34 mouse cellular contexts compared by ENCODE assay signal in genomic region chr7:120188946-120189345, GRCm38 (mm10). TPM values are rescaled to one million over a fixed set of nuclear protein-coding genes. Genes with fewer than 3 reads are reported as not detected.
A peak's percentile ranks its signal among the peaks of the same experiment; 100 is the strongest.
DNase-seq lines count a peak whose midpoint lies in the region; ATAC-seq and TF ChIP-seq lines count a peak whose summit lies in the region.
"Had no signal": no experiment of that assay in that cellular context is flagged by ENCODE, and none has a peak within 500 bp of the region (broad histone marks: within the 10 kb centered on the region; RNA-seq: fewer than 3 reads in every experiment).

No protein-coding gene starts in this region.

- no peak overlapping the region for H3K4me3 ChIP-seq in kidney, adult 2 months (ENCODE audit: insufficient read depth, low read depth, low read length)
- H3K4me3 ChIP-seq in kidney, embryonic 14.5 days (ENCODE audit: low read length) = no peak overlapping the region
- no peak overlapping the region for H3K4me3 ChIP-seq in liver, adult 2 months (ENCODE audit: insufficient read depth, low read depth, low read length)
- no peak overlapping the region for H3K4me3 ChIP-seq in liver, embryonic 11.5 days (ENCODE audit: low read depth, low read length)
- H3K4me3 ChIP-seq in forebrain, embryonic 11.5 days (ENCODE audit: low read depth, low read length) = no peak overlapping the region
- H3K4me3 ChIP-seq: erythroblast, embryonic 14.5 days; forebrain, embryonic 12.5 days; hindbrain, embryonic 13.5 days; liver, embryonic 13.5 days; lung, embryonic 15.5 days; midbrain, embryonic 10.5 days; midbrain, embryonic 15.5 days had no signal

- no peaks in the 10 kb centered on the region for H3K79me2 ChIP-seq in liver, adult 2 months (ENCODE audit: control insufficient read depth, insufficient read depth, low read length)

- H3K4me2 ChIP-seq in kidney, embryonic 14.5 days (replicated peaks; ENCODE audit: low read depth, low read length) = no peak overlapping the region
- H3K4me2 ChIP-seq in liver, embryonic 11.5 days = no peak overlapping the region
- no peak overlapping the region for H3K4me2 ChIP-seq in forebrain, embryonic 11.5 days (ENCODE audit: low read depth, low read length, severe bottlenecking)
- H3K4me2 ChIP-seq: forebrain, embryonic 12.5 days; heart, embryonic 11.5 days; hindbrain, embryonic 13.5 days; liver, embryonic 13.5 days; lung, embryonic 15.5 days; midbrain, embryonic 15.5 days had no signal

- no peaks in the 10 kb centered on the region for H3K27me3 ChIP-seq in kidney, adult 2 months (replicated peaks; ENCODE audit: control insufficient read depth, insufficient read depth, low read length)
- no peaks in the 10 kb centered on the region for H3K27me3 ChIP-seq in kidney, embryonic 14.5 days (ENCODE audit: control insufficient read depth, insufficient read depth, low read length)
- H3K27me3 ChIP-seq in liver, adult 2 months (ENCODE audit: control insufficient read depth, insufficient read depth, low read length) = no peaks in the 10 kb centered on the region
- no peaks in the 10 kb centered on the region for H3K27me3 ChIP-seq in liver, embryonic 11.5 days (replicated peaks; ENCODE audit: control insufficient read depth, insufficient read depth, low read length)
- no peaks in the 10 kb centered on the region for H3K27me3 ChIP-seq in forebrain, embryonic 11.5 days (ENCODE audit: control insufficient read depth, insufficient read depth, low read length)
- H3K27me3 ChIP-seq: forebrain, embryonic 12.5 days; hindbrain, embryonic 13.5 days; liver, embryonic 13.5 days; lung, embryonic 15.5 days; midbrain, embryonic 15.5 days had no signal

- peaks cover 13% of the 10 kb centered on the region for H3K4me1 ChIP-seq in kidney, adult 2 months (ENCODE audit: control insufficient read depth, insufficient read depth, low read length)
- H3K4me1 ChIP-seq in kidney, embryonic 14.5 days (ENCODE audit: control insufficient read depth, insufficient read depth, low read length) = no peaks in the 10 kb centered on the region
- H3K4me1 ChIP-seq in liver, adult 2 months (ENCODE audit: control insufficient read depth, insufficient read depth, low read length) = peaks cover 26% of the 10 kb centered on the region
- no peaks in the 10 kb centered on the region for H3K4me1 ChIP-seq in liver, embryonic 11.5 days (replicated peaks; ENCODE audit: control insufficient read depth, insufficient read depth, low read length)
- H3K4me1 ChIP-seq in forebrain, embryonic 11.5 days (replicated peaks; ENCODE audit: control insufficient read depth, insufficient read depth, low read length) = no peaks in the 10 kb centered on the region
- H3K4me1 ChIP-seq: forebrain, embryonic 12.5 days; lung, embryonic 15.5 days; midbrain, embryonic 10.5 days; midbrain, embryonic 15.5 days had no signal

- WGBS in kidney, adult 2 months = 62% methylated on average over 5 of the region's 5 CpGs
- 89% methylated on average over 5 of the region's 5 CpGs for WGBS in kidney, embryonic 14.5 days
- WGBS in liver, adult 2 months = 51% methylated on average over 5 of the region's 5 CpGs
- 83% methylated on average over 5 of the region's 5 CpGs for WGBS in liver, embryonic 11.5 days
- WGBS in forebrain, embryonic 11.5 days = 89% methylated on average over 5 of the region's 5 CpGs

- peak; percentile 56 for DNase-seq in kidney, adult 2 months
- no peak for DNase-seq in liver, adult 2 months (ENCODE audit: extremely low read depth, low read depth, low spot score)
- DNase-seq in liver, embryonic 11.5 days (ENCODE audit: low spot score) = no peak
- DNase-seq in kidney, postnatal 36 days = peak; percentile 31 to 47
- DNase-seq in forebrain, embryonic 11.5 days (ENCODE audit: low spot score) = no peak
- DNase-seq: adrenal gland, postnatal 14 days; cerebellum, adult 11-12 months; cerebellum, adult 9-11 months; embryo, embryonic 11 days; gastrocnemius, postnatal 14 days; heart, adult 18-20 months; heart, postnatal 4 days; liver, embryonic 13.5 days; right cerebral cortex, postnatal 25 days; spleen, adult 18-20 months; thymus, postnatal 14 days had no signal

- no peak for TF ChIP-seq CTCF in kidney, adult 2 months (conservative IDR thresholded peaks at IDR 0.05; ENCODE audit: insufficient read depth, insufficient read length, low read depth, low read length)
- TF ChIP-seq CTCF in liver, adult 2 months (IDR thresholded peaks at IDR 0.05; ENCODE audit: low read depth, low read length) = no peak

- ATAC-seq in kidney, embryonic 14.5 days (ENCODE audit: low FRiP score, low TSS enrichment) = no peak
- ATAC-seq in liver, embryonic 11.5 days (replicated peaks; ENCODE audit: low FRiP score) = no peak
- no peak for ATAC-seq in forebrain, embryonic 11.5 days (replicated peaks; ENCODE audit: low FRiP score)
- no peak for ATAC-seq in granulocyte monocyte progenitor cell, adult 5-6 weeks (replicated peaks; ENCODE audit: poor library complexity, severe bottlenecking)
- ATAC-seq: CD4-positive, CD25-positive, alpha-beta regulatory T cell, adult 4 months; midbrain, embryonic 15.5 days had no signal

- no peak for TF ChIP-seq POLR2A in kidney, adult 2 months (IDR thresholded peaks at IDR 0.05; ENCODE audit: low read depth, low read length)
- no peak for TF ChIP-seq POLR2A in liver, adult 2 months (IDR thresholded peaks at IDR 0.05; ENCODE audit: extremely low read depth, insufficient read depth, low read length)

- H3K9ac ChIP-seq in kidney, embryonic 14.5 days (ENCODE audit: low read depth, low read length) = no peak overlapping the region
- no peak overlapping the region; the same call in 1 of the 2 replicates for H3K9ac ChIP-seq in liver, adult 2 months (ENCODE audit: low read depth, low read length)
- H3K9ac ChIP-seq in liver, embryonic 11.5 days (ENCODE audit: low read depth, low read length) = no peak overlapping the region
- no peak overlapping the region for H3K9ac ChIP-seq in forebrain, embryonic 11.5 days (ENCODE audit: low read length)
- H3K9ac ChIP-seq: forebrain, embryonic 12.5 days; hindbrain, embryonic 13.5 days; liver, embryonic 13.5 days; lung, embryonic 15.5 days; midbrain, embryonic 15.5 days had no signal

- no peaks in the 10 kb centered on the region for H3K36me3 ChIP-seq in kidney, adult 2 months (ENCODE audit: control insufficient read depth, insufficient read depth, low read length)
- no peaks in the 10 kb centered on the region for H3K36me3 ChIP-seq in kidney, embryonic 14.5 days (ENCODE audit: control insufficient read depth, insufficient read depth, low read length)
- peaks cover 5% of the 10 kb centered on the region; the same call in 1 of the 2 replicates for H3K36me3 ChIP-seq in liver, adult 2 months (ENCODE audit: control insufficient read depth, insufficient read depth, low read length)
- no peaks in the 10 kb centered on the region for H3K36me3 ChIP-seq in liver, embryonic 11.5 days (ENCODE audit: control insufficient read depth, insufficient read depth, low read length)
- no peaks in the 10 kb centered on the region for H3K36me3 ChIP-seq in forebrain, embryonic 11.5 days (ENCODE audit: control insufficient read depth, insufficient read depth, low read length)
- H3K36me3 ChIP-seq: forebrain, embryonic 12.5 days; hindbrain, embryonic 13.5 days; liver, embryonic 13.5 days; lung, embryonic 15.5 days; midbrain, embryonic 10.5 days; midbrain, embryonic 15.5 days had no signal

- no peaks in the 10 kb centered on the region for H3K9me3 ChIP-seq in kidney, embryonic 14.5 days (ENCODE audit: control insufficient read depth, low read length)
- no peaks in the 10 kb centered on the region for H3K9me3 ChIP-seq in liver, embryonic 11.5 days (ENCODE audit: control insufficient read depth, low read length)
- H3K9me3 ChIP-seq in forebrain, embryonic 11.5 days (ENCODE audit: control insufficient read depth, low read length) = no peaks in the 10 kb centered on the region
- H3K9me3 ChIP-seq: forebrain, embryonic 12.5 days; hindbrain, embryonic 13.5 days; liver, embryonic 13.5 days; lung, embryonic 15.5 days; midbrain, embryonic 10.5 days; midbrain, embryonic 15.5 days had no signal

- H3K27ac ChIP-seq in kidney, adult 2 months (ENCODE audit: insufficient read depth, low read depth, low read length) = peak overlapping the region; percentile 93
- H3K27ac ChIP-seq in kidney, embryonic 14.5 days (ENCODE audit: low read depth, low read length) = no peak overlapping the region
- H3K27ac ChIP-seq in liver, adult 2 months (replicated peaks; ENCODE audit: insufficient read depth, low read depth, low read length) = peak overlapping the region; percentile 83
- no peak overlapping the region for H3K27ac ChIP-seq in liver, embryonic 11.5 days (ENCODE audit: low read depth, low read length)
- no peak overlapping the region for H3K27ac ChIP-seq in forebrain, embryonic 11.5 days (ENCODE audit: low read depth, low read length)
- H3K27ac ChIP-seq: forebrain, embryonic 12.5 days; hindbrain, embryonic 13.5 days; liver, embryonic 13.5 days; lung, embryonic 15.5 days; midbrain, embryonic 10.5 days; midbrain, embryonic 15.5 days had no signal

RNA-seq across cellular contexts. Expression of gene Crym, which starts 13.0 kb away (rescaled TPM):
- polyA plus RNA-seq in kidney, adult 2 months (2012; rRNA removed) = 30.2 and 30.9 TPM in 2 replicates
- polyA plus RNA-seq in kidney, embryonic 14.5 days (2014; fragmentation: Nextera tagmentation; extraction: Ambion mirVana) = 88.9 and 94.2 TPM in 2 replicates
- 1.0 and 1.4 TPM in 2 replicates for total RNA-seq in liver, adult 2 months (2014; rRNA removed)
- 1.0 and 2.0 TPM in 2 replicates for polyA plus RNA-seq in liver, adult 2 months (2012; rRNA removed)
- 1.7 and 2.6 TPM in 2 replicates for polyA plus RNA-seq in liver, embryonic 11.5 days (2014; fragmentation: Nextera tagmentation; extraction: Ambion mirVana)
- polyA plus RNA-seq in forebrain, embryonic 11.5 days (2014; fragmentation: Nextera tagmentation; extraction: Ambion mirVana) = 33.2 and 38.8 TPM in 2 replicates
- total RNA-seq in granulocyte monocyte progenitor cell, adult 5-6 weeks (2014; fragmentation: Nextera tagmentation) = not detected in 2 replicates
- not detected in 2 replicates for total RNA-seq in granulocyte monocyte progenitor cell, adult 5-6 weeks (2017)
- total RNA-seq: megakaryocyte progenitor cell, adult 5-6 weeks; neutrophil, adult 5-6 weeks had no signal
- polyA plus RNA-seq: CD4-positive, CD25-positive, alpha-beta regulatory T cell, adult 4 months; erythroblast, embryonic 14.5 days had no signal

RNA-seq across cellular contexts. Expression of gene Abca14, which starts 14.8 kb away (rescaled TPM):
- polyA plus RNA-seq in kidney, adult 2 months (2012; rRNA removed) = 0.03 and 0.06 TPM in 2 replicates
- not detected in 2 replicates for polyA plus RNA-seq in kidney, embryonic 14.5 days (2014; fragmentation: Nextera tagmentation; extraction: Ambion mirVana)
- total RNA-seq in liver, adult 2 months (2014; rRNA removed) = 0.18 and 0.20 TPM in 2 replicates
- polyA plus RNA-seq in liver, adult 2 months (2012; rRNA removed) = 0.05 TPM in 1 of 2 replicates, not detected in the other
- polyA plus RNA-seq in liver, embryonic 11.5 days (2014; fragmentation: Nextera tagmentation; extraction: Ambion mirVana) = 0.03 TPM in 1 of 2 replicates, not detected in the other
- not detected in 2 replicates for polyA plus RNA-seq in forebrain, embryonic 11.5 days (2014; fragmentation: Nextera tagmentation; extraction: Ambion mirVana)
- total RNA-seq in granulocyte monocyte progenitor cell, adult 5-6 weeks (2014; fragmentation: Nextera tagmentation) = not detected in 2 replicates
- total RNA-seq in granulocyte monocyte progenitor cell, adult 5-6 weeks (2017) = not detected in 2 replicates
- total RNA-seq: adrenal gland, postnatal 14 days; gastrocnemius, postnatal 14 days; heart, adult 18-20 months; megakaryocyte progenitor cell, adult 5-6 weeks; neutrophil, adult 5-6 weeks had no signal
- polyA plus RNA-seq: CD4-positive, CD25-positive, alpha-beta regulatory T cell, adult 4 months; embryonic facial prominence, embryonic 14.5 days; erythroblast, embryonic 14.5 days; forebrain, embryonic 12.5 days; heart, embryonic 11.5 days; heart, embryonic 16.5 days; hindbrain, embryonic 13.5 days; limb, embryonic 11.5 days; lung, embryonic 15.5 days; midbrain, embryonic 10.5 days; midbrain, embryonic 15.5 days; neural tube, embryonic 11.5 days; stomach, embryonic 16.5 days had no signal

RNA-seq across cellular contexts. Expression of gene Anks4b, which starts 15.3 kb away (rescaled TPM):
- 10.8 and 15.0 TPM in 2 replicates for polyA plus RNA-seq in kidney, adult 2 months (2012; rRNA removed)
- 1.2 and 1.5 TPM in 2 replicates for polyA plus RNA-seq in kidney, embryonic 14.5 days (2014; fragmentation: Nextera tagmentation; extraction: Ambion mirVana)
- total RNA-seq in liver, adult 2 months (2014; rRNA removed) = 36.0 and 40.0 TPM in 2 replicates
- 15.8 and 17.0 TPM in 2 replicates for polyA plus RNA-seq in liver, adult 2 months (2012; rRNA removed)
- 1.2 and 1.9 TPM in 2 replicates for polyA plus RNA-seq in liver, embryonic 11.5 days (2014; fragmentation: Nextera tagmentation; extraction: Ambion mirVana)
- polyA plus RNA-seq in forebrain, embryonic 11.5 days (2014; fragmentation: Nextera tagmentation; extraction: Ambion mirVana) = 0.07 TPM in 1 of 2 replicates, not detected in the other
- total RNA-seq in granulocyte monocyte progenitor cell, adult 5-6 weeks (2014; fragmentation: Nextera tagmentation) = not detected in 2 replicates
- not detected in 2 replicates for total RNA-seq in granulocyte monocyte progenitor cell, adult 5-6 weeks (2017)
- total RNA-seq: megakaryocyte progenitor cell, adult 5-6 weeks; neutrophil, adult 5-6 weeks had no signal
- polyA plus RNA-seq: CD4-positive, CD25-positive, alpha-beta regulatory T cell, adult 4 months; embryonic facial prominence, embryonic 14.5 days; erythroblast, embryonic 14.5 days; hindbrain, embryonic 13.5 days; limb, embryonic 11.5 days; lung, embryonic 15.5 days; midbrain, embryonic 10.5 days; midbrain, embryonic 15.5 days; neural tube, embryonic 11.5 days; urinary bladder, adult 2 months had no signal

RNA-seq across cellular contexts. Expression of gene Zp2, which starts 43.9 kb away (rescaled TPM):
- polyA plus RNA-seq in kidney, adult 2 months (2012; rRNA removed) = not detected in 2 replicates
- polyA plus RNA-seq in kidney, embryonic 14.5 days (2014; fragmentation: Nextera tagmentation; extraction: Ambion mirVana) = not detected in 2 replicates
- total RNA-seq in liver, adult 2 months (2014; rRNA removed) = not detected in 2 replicates
- not detected in 2 replicates for polyA plus RNA-seq in liver, adult 2 months (2012; rRNA removed)
- not detected in 2 replicates for polyA plus RNA-seq in liver, embryonic 11.5 days (2014; fragmentation: Nextera tagmentation; extraction: Ambion mirVana)
- polyA plus RNA-seq in forebrain, embryonic 11.5 days (2014; fragmentation: Nextera tagmentation; extraction: Ambion mirVana) = not detected in 2 replicates
- not detected in 2 replicates for total RNA-seq in granulocyte monocyte progenitor cell, adult 5-6 weeks (2014; fragmentation: Nextera tagmentation)
- total RNA-seq in granulocyte monocyte progenitor cell, adult 5-6 weeks (2017) = not detected in 2 replicates
- total RNA-seq: adrenal gland, postnatal 14 days; megakaryocyte progenitor cell, adult 5-6 weeks; neutrophil, adult 5-6 weeks had no signal
- polyA plus RNA-seq: CD4-positive, CD25-positive, alpha-beta regulatory T cell, adult 4 months; erythroblast, embryonic 14.5 days; forebrain, embryonic 12.5 days; heart, embryonic 16.5 days; hindbrain, embryonic 13.5 days; limb, embryonic 11.5 days; liver, embryonic 13.5 days; lung, embryonic 15.5 days; midbrain, embryonic 10.5 days; midbrain, embryonic 15.5 days; neural tube, embryonic 11.5 days; urinary bladder, adult 2 months had no signal

Comparison
In these comparisons a context has a peak if more than half of its experiments do, and no peak if none do; other contexts are left out.
1. H3K27ac ChIP-seq: peak in kidney, adult 2 months (single experiment) and liver, adult 2 months (single experiment); none in kidney, embryonic 14.5 days (single experiment), liver, embryonic 11.5 days (single experiment) and forebrain, embryonic 11.5 days (single experiment).
2. DNase-seq: peak in kidney, adult 2 months (single experiment) and kidney, postnatal 36 days (2 of 2); none in liver, adult 2 months (single experiment), liver, embryonic 11.5 days (single experiment) and forebrain, embryonic 11.5 days (single experiment).